Mouse (Mus musculus): ENCODE measurements around the gene Dtx3. TPM values are rescaled to one million over a fixed set of nuclear protein-coding genes. Genes with fewer than 3 reads are reported as not detected.
"Not testable (repeated sequence)": the region's sequence is repeated elsewhere in the genome, so short reads cannot be mapped to it uniquely, and the experiment has no call there.

The Dtx3 gene
- polyA plus RNA-seq, 2 experiments from 2014 or later = 40.6 to 42.9 TPM

GRCm38 (mm10) chr10:127204589-127204988, 9.1 kb upstream of the Dtx3 start:
- no peak for ATAC-seq

- ATAC-seq = no peak
Measured at GRCm38 (mm10) chr10:127203106-127203505, 7.6 kb upstream of the Dtx3 start.

GRCm38 (mm10) chr10:127200279-127200678, 4.8 kb upstream of the Dtx3 start:
- ATAC-seq = no peak

GRCm38 (mm10) chr10:127199474-127199873, 3.9 kb upstream of the Dtx3 start:
- no peak for ATAC-seq

- no peak for ATAC-seq
Measured at GRCm38 (mm10) chr10:127199068-127199467, 3.5 kb upstream of the Dtx3 start.

- no peak for ATAC-seq
Measured at GRCm38 (mm10) chr10:127198492-127198891, 3.0 kb upstream of the Dtx3 start.

GRCm38 (mm10) chr10:127197505-127198110, 2.1 kb upstream of the Dtx3 start:
- ATAC-seq = no peak

GRCm38 (mm10) chr10:127197104-127197503, 1.6 kb upstream of the Dtx3 start:
- no peak for ATAC-seq

- ATAC-seq = no peak
Measured at GRCm38 (mm10) chr10:127196392-127196791, 864 bp upstream of the Dtx3 start.

GRCm38 (mm10) chr10:127194428-127195327, 850 bp downstream of the Dtx3 start:
- ATAC-seq = peak; percentile 30

- ATAC-seq = no peak
Measured at GRCm38 (mm10) chr10:127193011-127193410, 2.5 kb downstream of the Dtx3 start.

GRCm38 (mm10) chr10:127192057-127192328, 3.5 kb downstream of the Dtx3 start:
- ATAC-seq = not testable (repeated sequence)

GRCm38 (mm10) chr10:127191191-127192056, 4.1 kb downstream of the Dtx3 start:
- ATAC-seq = no peak

GRCm38 (mm10) chr10:127190398-127191190, 4.9 kb downstream of the Dtx3 start:
- ATAC-seq = no peak

- ATAC-seq = no peak
Measured at GRCm38 (mm10) chr10:127189651-127190381, 5.7 kb downstream of the Dtx3 start, which contains the start of gene Arhgef25. Gene Arhgef25 (minus strand): TSS chr10:127190083.

- ATAC-seq = peak; percentile 55
Measured at GRCm38 (mm10) chr10:127189116-127189650, 6.3 kb downstream of the Dtx3 start.

- no peak for ATAC-seq
Measured at GRCm38 (mm10) chr10:127188465-127189115, 6.9 kb downstream of the Dtx3 start.

GRCm38 (mm10) chr10:127188079-127188453, 7.5 kb downstream of the Dtx3 start:
- ATAC-seq = no peak

GRCm38 (mm10) chr10:127187371-127188078, 8.0 kb downstream of the Dtx3 start:
- no peak for ATAC-seq

GRCm38 (mm10) chr10:127186451-127186850, 9.1 kb downstream of the Dtx3 start:
- ATAC-seq = no peak

Data from activated CD4-positive, CD25-positive, alpha-beta regulatory T cell, adult 4 months (primary cell).